Mouse (Mus musculus): ENCODE measurements around the gene Pheta2.

- no peak for TF ChIP-seq CHD2 (IDR thresholded peaks at IDR 0.05; ENCODE audit: low read depth, low read length)
- no peak for TF ChIP-seq MAFK (IDR thresholded peaks at IDR 0.05; ENCODE audit: insufficient read depth, low read depth, low read length)
Measured at GRCm38 (mm10) chr15:82374437-82374836, 35.7 kb downstream of the Pheta2 start.

Data from ES-E14 (cell line).